Mouse (Mus musculus) cerebellum, adult 2 months (tissue): Measurements from ENCODE around the gene Il31.

ENCODE experiments used
- CTCF ChIP-seq: fragments of 200-500 bp; IDR thresholded peaks from 2 replicates; pipeline ENCODE4 v1.5.1; 2011; ENCODE audit warnings: low read depth, mild to moderate bottlenecking, control low read depth, low read length, moderate library complexity, borderline replicate concordance; ENCODE audit not compliant: insufficient read depth
- POLR2A ChIP-seq: fragments of 200-500 bp; IDR thresholded peaks from 2 replicates; pipeline ENCODE4 v1.6.1; 2011; ENCODE audit warnings: low read length, control low read depth, borderline replicate concordance; ENCODE audit not compliant: insufficient read depth

- TF ChIP-seq CTCF (no peak), POLR2A (no peak)
Measured at GRCm38 (mm10) chr5:123442283-123442682, 47.0 kb downstream of the Il31 start.
